Mouse (Mus musculus) forebrain, embryonic 16.5 days (tissue): ENCODE results near the gene Gm17079. TPM values are rescaled to one million over a fixed set of nuclear protein-coding genes. Genes with fewer than 3 reads are reported as not detected.
"Not testable (repeated sequence)": the region's sequence is repeated elsewhere in the genome, so short reads cannot be mapped to it uniquely, and the experiment has no call there.

Source experiments
- ATAC-seq: fragments of 200-750 bp; cut with Nextera tagmentation; 2 replicates; pipeline ENCODE4 v1.8.0; 2017; ENCODE audit warnings: mild to moderate bottlenecking, moderate library complexity
- H3K27ac ChIP-seq: fragments of 300-500 bp; sonication (generic); 2 replicates; pipeline ENCODE4 v1.5.1; 2014; ENCODE audit warnings: low read length, control low read depth
- H3K27me3 ChIP-seq: fragments of 300-500 bp; sonication (generic); replicated peaks from 2 replicates; pipeline ENCODE4 v1.6.1; 2014; ENCODE audit warnings: low read length; ENCODE audit not compliant: control insufficient read depth, insufficient read depth
- H3K36me3 ChIP-seq: fragments of 300-500 bp; sonication (generic); 2 replicates; pipeline ENCODE4 v1.6.1; 2014; ENCODE audit not compliant: control insufficient read depth, insufficient read depth
- H3K4me1 ChIP-seq: fragments of 300-500 bp; sonication (generic); replicated peaks from 2 replicates; pipeline ENCODE4 v1.6.1; 2014; ENCODE audit warnings: low read length; ENCODE audit not compliant: control insufficient read depth, insufficient read depth
- H3K4me2 ChIP-seq: fragments of 300-500 bp; sonication (generic); 2 replicates; pipeline ENCODE4 v1.6.1; 2014; ENCODE audit warnings: mild to moderate bottlenecking, low read length, control low read depth
- H3K4me3 ChIP-seq: fragments of 300-500 bp; sonication (generic); replicated peaks from 2 replicates; pipeline ENCODE4 v1.5.1; 2014; ENCODE audit warnings: mild to moderate bottlenecking, low read length, control low read depth
- H3K9ac ChIP-seq: fragments of 300-500 bp; sonication (generic); replicated peaks from 2 replicates; pipeline ENCODE4 v1.6.1; 2014; ENCODE audit warnings: low read depth, low read length, control low read depth
- H3K9me3 ChIP-seq: fragments of 300-500 bp; sonication (generic); 2 replicates; pipeline ENCODE4 v1.6.1; 2016; ENCODE audit warnings: low read length; ENCODE audit not compliant: control insufficient read depth
- WGBS: fragments of 180-500 bp; shearing (Covaris S2); extraction: QIAGEN DNeasy Blood & Tissue Kit; methylation state at CpG from one replicate; pipeline ENCODE4 v1.1.7; 2014; 5-methylcytosine and 5-hydroxymethylcytosine counted together
- polyA plus RNA-seq: library from polyadenylated mRNA; unstranded; fragments of >200 nt; fragmentation: Nextera tagmentation; extraction: Ambion mirVana; gene quantifications from 2 replicates; pipeline ENCODE4 v1.2.1, GENCODE M21; 2015

Gm17079 gene
- not detected in 2 replicates for polyA plus RNA-seq

DNA sequence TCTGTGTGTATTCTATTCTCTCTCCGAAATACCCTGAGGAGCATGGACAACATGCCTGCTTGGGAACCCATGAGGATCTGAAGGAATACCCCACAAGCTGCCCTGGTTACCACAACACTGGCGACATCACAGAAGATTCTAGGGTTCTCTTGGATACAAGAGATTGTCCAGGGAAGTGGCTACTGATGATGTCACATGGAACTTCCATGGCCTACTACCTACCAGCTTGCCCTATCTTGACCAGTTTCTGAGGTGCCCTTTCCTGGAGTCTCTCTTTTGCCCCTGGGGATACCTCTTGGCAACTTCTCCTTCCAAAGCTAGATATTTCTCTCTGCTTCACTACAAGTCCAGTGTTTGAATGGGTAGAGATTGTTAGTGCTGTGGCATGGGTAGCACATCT lies at the start of gene Gm17079:
TSS of gene Gm17079 (minus strand) at position 101 of the 400 bp plus-strand sequence.
- not testable (repeated sequence) for ATAC-seq, H3K27ac ChIP-seq, H3K4me2 ChIP-seq, H3K9me3 ChIP-seq, H3K27me3 ChIP-seq, H3K9ac ChIP-seq, H3K4me1 ChIP-seq, H3K36me3 ChIP-seq, H3K4me3 ChIP-seq
- 73% methylated on average over 1 of the region's 2 CpGs for WGBS

DNA sequence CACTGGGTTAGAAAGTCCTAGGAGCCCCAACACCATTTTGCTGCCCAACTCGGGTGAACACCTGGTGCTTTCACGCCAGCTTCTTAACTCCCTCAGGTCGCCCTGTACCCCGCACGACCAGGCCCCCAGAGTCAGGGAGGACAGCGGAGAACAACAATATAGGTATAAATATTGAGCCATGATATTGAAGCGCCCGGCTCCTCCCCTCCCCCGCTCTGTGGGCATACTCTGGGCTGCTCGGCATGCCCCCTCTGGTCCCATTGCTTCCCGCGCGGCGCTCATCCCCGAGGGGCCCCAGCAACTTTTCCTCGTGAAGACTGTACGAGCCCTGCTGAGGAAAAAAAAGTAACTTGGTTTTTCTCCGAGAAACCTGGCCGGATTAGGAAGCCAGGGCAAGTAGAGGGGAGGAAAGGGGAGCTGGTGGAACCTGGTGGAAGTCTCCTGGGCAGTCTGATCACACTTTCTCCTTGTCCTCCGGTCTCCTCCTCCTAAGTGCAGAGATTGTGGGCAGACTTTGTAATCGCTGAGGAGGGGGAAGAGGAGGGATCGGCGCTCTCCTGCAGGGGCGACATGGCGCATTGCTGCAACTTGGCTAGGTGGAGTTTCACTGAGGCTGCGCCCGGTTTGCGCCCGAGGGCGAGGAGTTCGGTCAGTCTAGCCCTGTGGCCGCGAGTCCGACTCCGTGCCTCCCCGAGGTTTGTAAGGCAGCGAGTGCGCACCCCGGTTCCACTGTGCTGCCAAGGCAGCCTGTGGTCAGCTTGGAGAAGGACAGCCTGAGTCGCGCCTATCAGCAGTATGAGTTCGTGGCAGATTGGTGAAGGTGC lies 45.3 kb upstream of the Gm17079 start:
- Histone ChIP-seq H3K4me2 (peak overlapping the region; percentile 47), H3K27me3 (peaks cover 35% of the 10 kb centered on the region), H3K4me1 (peaks cover 12% of the 10 kb centered on the region), H3K9ac (no peak overlapping the region), H3K36me3 (no peaks in the 10 kb centered on the region), H3K4me3 (peak overlapping the region; percentile 32), H3K9me3 (no peaks in the 10 kb centered on the region), H3K27ac (no peak overlapping the region)
- no peak for ATAC-seq
- WGBS, result 1% methylated on average over 41 of the region's 42 CpGs

DNA sequence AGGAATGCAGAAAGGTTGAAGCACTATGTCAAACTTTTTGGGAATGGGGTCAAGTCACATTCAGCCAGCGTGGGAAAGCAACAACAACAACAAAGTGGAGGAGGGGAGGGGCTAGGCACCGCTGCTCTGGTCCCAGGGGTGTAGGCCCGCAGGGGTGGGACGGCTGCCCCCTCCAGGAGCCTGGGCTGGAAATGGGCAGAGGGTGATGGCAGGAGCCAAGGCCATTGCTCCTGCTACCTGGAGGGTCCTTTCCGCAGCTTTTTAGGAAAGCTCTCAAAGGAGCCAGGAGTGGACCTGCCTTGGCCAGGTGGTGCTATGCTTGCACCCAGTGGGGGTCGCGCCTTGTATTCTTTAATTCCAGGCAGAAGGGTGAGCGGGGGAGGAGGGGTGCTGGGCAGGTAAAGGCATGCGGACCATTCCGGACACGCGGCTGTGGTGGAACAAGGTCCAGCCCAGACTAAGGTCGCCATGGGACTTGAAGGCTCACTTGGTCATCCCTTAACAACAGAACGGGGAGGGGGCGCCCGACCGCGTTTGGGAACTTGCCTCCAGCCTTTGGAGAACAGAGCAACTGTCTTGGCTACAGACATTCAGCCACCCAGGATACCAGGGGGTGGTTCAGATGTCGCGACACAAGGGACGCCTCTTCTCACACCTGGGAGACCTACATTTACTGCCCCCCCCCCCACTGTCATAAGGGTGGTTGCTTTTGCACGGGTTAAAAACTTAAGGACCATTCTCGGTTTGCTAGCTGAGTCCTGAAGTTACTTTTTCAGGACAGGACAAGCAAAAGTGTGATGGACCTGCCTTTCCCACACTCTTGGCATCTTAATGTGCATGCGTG lies 44.1 kb upstream of the Gm17079 start:
- Histone ChIP-seq H3K27ac (no peak overlapping the region), H3K4me2 (peak overlapping the region; percentile 55), H3K4me3 (peak overlapping the region; percentile 29), H3K36me3 (no peaks in the 10 kb centered on the region), H3K4me1 (peaks cover 12% of the 10 kb centered on the region), H3K27me3 (peaks cover 35% of the 10 kb centered on the region), H3K9ac (no peak overlapping the region), H3K9me3 (no peaks in the 10 kb centered on the region)
- ATAC-seq, result no peak
- 2% methylated on average over 24 of the region's 24 CpGs for WGBS

DNA sequence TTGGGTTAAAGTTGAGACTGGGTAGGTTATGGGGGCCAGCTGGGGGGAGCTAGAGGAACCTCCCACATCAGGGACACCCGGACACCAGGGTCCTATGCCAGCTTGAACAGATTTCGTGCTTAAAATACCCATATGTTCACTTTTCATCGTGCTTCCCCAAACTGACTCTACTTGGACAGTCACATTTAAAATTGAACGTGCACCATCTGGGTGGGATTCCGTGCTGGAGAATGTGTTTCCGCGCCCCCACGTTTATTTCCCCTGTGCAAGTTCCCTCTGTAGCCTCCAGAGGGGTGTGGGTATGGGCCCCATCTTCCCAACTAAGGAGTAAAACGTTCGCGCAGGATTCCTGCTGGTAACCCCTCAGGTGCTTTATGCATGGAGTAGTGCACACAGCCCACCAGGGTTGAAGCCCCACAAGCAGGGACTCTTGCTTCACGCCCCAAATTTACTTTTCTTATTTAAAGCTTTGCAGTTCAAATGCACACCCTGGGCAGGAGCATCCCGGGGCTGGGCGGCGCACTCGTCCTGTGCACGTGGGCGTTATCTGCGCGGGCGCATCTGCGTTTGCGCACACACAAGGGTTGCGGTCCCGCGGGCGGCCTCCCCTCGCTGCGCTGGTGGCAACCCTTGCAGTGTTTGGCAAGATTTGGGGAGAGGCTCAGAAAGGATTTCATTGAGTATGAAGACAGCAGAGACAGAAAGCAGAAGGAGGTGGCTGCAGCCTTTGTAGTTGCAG lies 43.3 kb upstream of the Gm17079 start:
- Histone ChIP-seq H3K36me3 (no peaks in the 10 kb centered on the region), H3K27ac (no peak overlapping the region), H3K9me3 (no peaks in the 10 kb centered on the region), H3K4me3 (peak overlapping the region; percentile 29), H3K27me3 (peaks cover 35% of the 10 kb centered on the region), H3K4me1 (peaks cover 12% of the 10 kb centered on the region), H3K9ac (no peak overlapping the region), H3K4me2 (peak overlapping the region; percentile 55)
- no peak for ATAC-seq
- WGBS, result 3% methylated on average over 29 of the region's 29 CpGs

DNA sequence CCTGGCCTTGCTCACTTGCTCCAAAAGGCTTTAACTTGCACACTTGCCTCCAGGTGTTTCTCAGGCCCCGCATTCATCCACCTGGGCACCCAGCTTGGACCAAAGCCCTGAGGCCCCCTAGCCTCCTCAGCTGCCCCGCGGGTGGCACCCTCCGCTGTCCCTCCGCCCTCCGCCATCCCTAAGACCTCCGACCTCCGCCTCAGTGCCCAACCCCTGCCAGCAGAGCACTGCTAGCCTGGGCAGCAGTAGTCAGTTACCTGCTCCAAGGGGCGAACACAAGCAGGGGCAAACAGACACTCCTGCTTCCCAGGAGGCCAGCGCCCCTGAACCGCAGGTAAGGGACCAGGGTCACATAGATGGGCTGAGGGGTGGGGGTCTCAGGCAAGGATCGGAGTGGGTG lies 42.7 kb upstream of the Gm17079 start:
- 8% methylated on average over 12 of the region's 12 CpGs for WGBS
- Histone ChIP-seq H3K9ac (no peak overlapping the region), H3K27ac (no peak overlapping the region), H3K36me3 (no peaks in the 10 kb centered on the region), H3K4me2 (no peak overlapping the region), H3K4me3 (no peak overlapping the region), H3K9me3 (no peaks in the 10 kb centered on the region), H3K4me1 (peaks cover 12% of the 10 kb centered on the region), H3K27me3 (peaks cover 35% of the 10 kb centered on the region)
- no peak for ATAC-seq

DNA sequence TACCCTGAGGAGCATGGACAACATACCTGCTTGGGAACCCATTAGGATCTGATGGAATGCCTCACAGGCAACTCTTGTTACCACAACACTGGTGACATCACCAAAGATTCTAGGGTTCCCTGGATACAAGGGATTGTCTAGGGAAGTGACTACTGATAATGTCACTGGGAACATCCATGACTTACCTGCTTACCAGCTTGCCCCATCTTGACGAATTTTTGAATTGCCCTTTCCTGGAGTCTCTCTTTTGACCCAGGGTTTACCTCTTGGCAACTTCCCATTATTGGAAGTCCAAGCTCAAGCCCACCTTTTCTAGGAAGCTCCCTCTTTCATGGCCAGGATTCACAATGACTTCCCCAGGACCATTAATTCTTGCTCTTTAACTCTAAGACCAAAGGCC lies 21.8 kb upstream of the Gm17079 start, which contains the start of gene Gm5800:
TSS of gene Gm5800 (minus strand) at position 101 of the 400 bp plus-strand sequence.
- 57% methylated on average over 1 of the region's 1 CpGs for WGBS
- no peaks in the 10 kb centered on the region for H3K36me3 ChIP-seq

DNA sequence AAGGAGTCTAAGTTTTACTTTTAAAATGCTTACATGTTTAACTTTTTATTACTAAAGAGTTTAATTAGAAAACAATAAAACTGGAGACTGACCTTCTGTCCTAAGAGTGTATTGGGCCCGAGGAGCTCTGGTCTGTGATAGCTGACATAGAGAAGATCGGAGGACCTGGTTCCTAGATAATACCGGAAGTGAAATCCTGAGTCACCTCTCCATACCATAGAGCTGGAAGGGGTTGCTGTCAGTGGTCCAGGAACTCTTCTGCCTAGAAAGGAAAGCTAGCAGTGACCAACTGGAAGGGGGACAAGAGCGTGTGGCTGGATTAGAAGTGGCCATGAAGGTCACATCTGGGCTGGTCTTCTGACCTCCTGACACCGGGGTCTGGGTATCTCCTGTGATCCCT lies 18.0 kb downstream of the Gm17079 start:
- Histone ChIP-seq H3K27me3 (no peaks in the 10 kb centered on the region), H3K36me3 (no peaks in the 10 kb centered on the region), H3K9ac (no peak overlapping the region), H3K9me3 (no peaks in the 10 kb centered on the region), H3K27ac (no peak overlapping the region), H3K4me2 (no peak overlapping the region), H3K4me3 (no peak overlapping the region), H3K4me1 (no peaks in the 10 kb centered on the region)
- ATAC-seq, result no peak
- WGBS, result 92% methylated on average over 5 of the region's 5 CpGs

More for the DNA sequence above, 21.8 kb upstream of the Gm17079 start, which contains the start of gene Gm5800:
- Histone ChIP-seq H3K27me3 (no peaks in the 10 kb centered on the region), H3K9ac (no peak within 1 kb of the TSS), H3K27ac (no peak within 1 kb of the TSS), H3K9me3 (no peaks in the 10 kb centered on the region), H3K4me3 (no peak within 1 kb of the TSS), H3K4me1 (no peaks in the 10 kb centered on the region), H3K4me2 (no peak within 1 kb of the TSS)
- ATAC-seq, result no peak
